Mouse (Mus musculus): ENCODE results near the gene Axl. TPM values are rescaled to one million over a fixed set of nuclear protein-coding genes. Genes with fewer than 3 reads are reported as not detected.
A peak's percentile ranks its signal among the peaks of the same experiment; 100 is the strongest.
"Not testable (repeated sequence)": the region's sequence is repeated elsewhere in the genome, so short reads cannot be mapped to it uniquely, and the experiment has no call there.

Gene Axl
- polyA plus RNA-seq, 1 experiment from 2014 or later: 18.1 TPM

- 97% methylated on average over 2 of the region's 2 CpGs for WGBS
Measured at GRCm38 (mm10) chr7:25736920-25737319, 51.6 kb downstream of the Axl start.

GRCm38 (mm10) chr7:25734991-25735390 lies 53.5 kb downstream of the Axl start:
- ATAC-seq: no peak
- WGBS: 78% methylated on average over 4 of the region's 4 CpGs
- H3K4me1 ChIP-seq: no peaks in the 10 kb centered on the region
- no peak overlapping the region for H3K27ac ChIP-seq
- H3K4me2 ChIP-seq: no peak overlapping the region
- peaks cover 99% of the 10 kb centered on the region for H3K36me3 ChIP-seq (ENCODE audit: poor library complexity, severe bottlenecking)
- H3K9ac ChIP-seq: no peak overlapping the region
- no peaks in the 10 kb centered on the region for H3K27me3 ChIP-seq
- no peaks in the 10 kb centered on the region for H3K9me3 ChIP-seq (replicated peaks)
- H3K4me3 ChIP-seq: no peak overlapping the region

More at GRCm38 (mm10) chr7:25736920-25737319, 51.6 kb downstream of the Axl start:
- H3K27me3 ChIP-seq: no peaks in the 10 kb centered on the region
- no peak for ATAC-seq
- no peak overlapping the region for H3K4me3 ChIP-seq
- H3K4me2 ChIP-seq: no peak overlapping the region
- no peaks in the 10 kb centered on the region for H3K4me1 ChIP-seq
- no peak overlapping the region for H3K9ac ChIP-seq
- no peaks in the 10 kb centered on the region for H3K9me3 ChIP-seq (replicated peaks)
- no peak overlapping the region for H3K27ac ChIP-seq
- peaks cover 99% of the 10 kb centered on the region for H3K36me3 ChIP-seq (ENCODE audit: poor library complexity, severe bottlenecking)

- 92% methylated on average over 8 of the region's 8 CpGs for WGBS
- Histone ChIP-seq H3K4me3 (no peak overlapping the region), H3K36me3 (ENCODE audit: poor library complexity, severe bottlenecking) (peaks cover 97% of the 10 kb centered on the region), H3K27ac (no peak overlapping the region), H3K9me3 (replicated peaks) (no peaks in the 10 kb centered on the region), H3K9ac (no peak overlapping the region), H3K4me1 (no peaks in the 10 kb centered on the region), H3K27me3 (no peaks in the 10 kb centered on the region), H3K4me2 (no peak overlapping the region)
- ATAC-seq: no peak
Measured at GRCm38 (mm10) chr7:25731294-25732055, 57.0 kb downstream of the Axl start.

- 95% methylated on average over 2 of the region's 2 CpGs for WGBS
- ATAC-seq: no peak
- no peak overlapping the region for H3K4me2 ChIP-seq
- H3K4me1 ChIP-seq: no peaks in the 10 kb centered on the region
- no peaks in the 10 kb centered on the region for H3K27me3 ChIP-seq
- no peak overlapping the region for H3K27ac ChIP-seq
- H3K36me3 ChIP-seq (ENCODE audit: poor library complexity, severe bottlenecking): peaks cover 97% of the 10 kb centered on the region
- H3K9me3 ChIP-seq (replicated peaks): no peaks in the 10 kb centered on the region
- no peak overlapping the region for H3K4me3 ChIP-seq
- H3K9ac ChIP-seq: no peak overlapping the region
Measured at GRCm38 (mm10) chr7:25729862-25730261, 58.6 kb downstream of the Axl start.

GRCm38 (mm10) chr7:25729396-25729795 lies 59.1 kb downstream of the Axl start:
- Histone ChIP-seq H3K36me3 (ENCODE audit: poor library complexity, severe bottlenecking) (peaks cover 97% of the 10 kb centered on the region), H3K4me2 (no peak overlapping the region), H3K9ac (no peak overlapping the region), H3K9me3 (replicated peaks) (no peaks in the 10 kb centered on the region), H3K27ac (no peak overlapping the region), H3K4me1 (no peaks in the 10 kb centered on the region), H3K27me3 (no peaks in the 10 kb centered on the region), H3K4me3 (no peak overlapping the region)
- 60% methylated on average over 2 of the region's 2 CpGs for WGBS
- ATAC-seq: no peak

- no peaks in the 10 kb centered on the region for H3K27me3 ChIP-seq
- no peaks in the 10 kb centered on the region for H3K9me3 ChIP-seq (replicated peaks)
- H3K36me3 ChIP-seq (ENCODE audit: poor library complexity, severe bottlenecking): peaks cover 98% of the 10 kb centered on the region
- H3K4me1 ChIP-seq: no peaks in the 10 kb centered on the region
- no peak overlapping the region for H3K4me3 ChIP-seq
- no peak overlapping the region for H3K27ac ChIP-seq
- no peak for ATAC-seq
- H3K9ac ChIP-seq: no peak overlapping the region
- WGBS: 96% methylated on average over 5 of the region's 5 CpGs
- no peak overlapping the region for H3K4me2 ChIP-seq
Measured at GRCm38 (mm10) chr7:25727800-25728199, 60.7 kb downstream of the Axl start.

GRCm38 (mm10) chr7:25725886-25726285 lies 62.6 kb downstream of the Axl start:
- Histone ChIP-seq H3K4me3 (no peak overlapping the region), H3K4me2 (no peak overlapping the region), H3K4me1 (no peaks in the 10 kb centered on the region), H3K9me3 (replicated peaks) (no peaks in the 10 kb centered on the region), H3K27me3 (no peaks in the 10 kb centered on the region), H3K27ac (no peak overlapping the region), H3K36me3 (ENCODE audit: poor library complexity, severe bottlenecking) (peaks cover 95% of the 10 kb centered on the region), H3K9ac (no peak overlapping the region)
- 89% methylated on average over 19 of the region's 19 CpGs for WGBS
- ATAC-seq: no peak

- H3K4me1 ChIP-seq: peaks cover 16% of the 10 kb centered on the region
- H3K36me3 ChIP-seq (ENCODE audit: poor library complexity, severe bottlenecking): peaks cover 66% of the 10 kb centered on the region
- H3K4me3 ChIP-seq; H3K27me3 ChIP-seq; H3K27ac ChIP-seq; H3K9me3 ChIP-seq (replicated peaks); H3K4me2 ChIP-seq; H3K9ac ChIP-seq; ATAC-seq: not testable (repeated sequence)
Measured at GRCm38 (mm10) chr7:25721776-25722175, 66.7 kb downstream of the Axl start.

- no peak for ATAC-seq
- Histone ChIP-seq H3K27ac (no peak overlapping the region), H3K4me1 (peaks cover 16% of the 10 kb centered on the region), H3K9ac (no peak overlapping the region), H3K4me3 (no peak overlapping the region), H3K4me2 (no peak overlapping the region), H3K27me3 (no peaks in the 10 kb centered on the region), H3K9me3 (replicated peaks) (no peaks in the 10 kb centered on the region), H3K36me3 (ENCODE audit: poor library complexity, severe bottlenecking) (peaks cover 60% of the 10 kb centered on the region)
- WGBS: 91% methylated on average over 5 of the region's 5 CpGs
Measured at GRCm38 (mm10) chr7:25720760-25721159, 67.7 kb downstream of the Axl start.

- Histone ChIP-seq H3K4me2 (no peak overlapping the region), H3K27ac (no peak overlapping the region)
- 64% methylated on average over 10 of the region's 10 CpGs for WGBS
Measured at GRCm38 (mm10) chr7:25719761-25720610, 68.5 kb downstream of the Axl start.

GRCm38 (mm10) chr7:25718788-25719417 lies 69.6 kb downstream of the Axl start, which contains the start of gene Ccdc97:
TSS of gene Ccdc97 (minus strand) at chr7:25719088.
- H3K36me3 ChIP-seq (ENCODE audit: poor library complexity, severe bottlenecking): peaks cover 60% of the 10 kb centered on the region
- no peaks in the 10 kb centered on the region for H3K9me3 ChIP-seq (replicated peaks)
- ATAC-seq: peak; percentile 86
- peak within 1 kb of the TSS; percentile 78 for H3K4me3 ChIP-seq
- peak within 1 kb of the TSS; percentile 75 for H3K27ac ChIP-seq
- H3K4me1 ChIP-seq: peaks cover 16% of the 10 kb centered on the region
- no peaks in the 10 kb centered on the region for H3K27me3 ChIP-seq
- H3K9ac ChIP-seq: peak within 1 kb of the TSS; percentile 77
- 4% methylated on average over 32 of the region's 32 CpGs for WGBS
- H3K4me2 ChIP-seq: peak within 1 kb of the TSS; percentile 94

More at GRCm38 (mm10) chr7:25719761-25720610, 68.5 kb downstream of the Axl start:
- ATAC-seq: peak; percentile 39; the same call in 1 of the 2 replicates
- Histone ChIP-seq H3K9ac (no peak overlapping the region), H3K36me3 (ENCODE audit: poor library complexity, severe bottlenecking) (peaks cover 60% of the 10 kb centered on the region), H3K4me3 (no peak overlapping the region), H3K9me3 (replicated peaks) (no peaks in the 10 kb centered on the region), H3K4me1 (peaks cover 16% of the 10 kb centered on the region), H3K27me3 (no peaks in the 10 kb centered on the region)

GRCm38 (mm10) chr7:25717478-25717877 lies 71.0 kb downstream of the Axl start:
- no peaks in the 10 kb centered on the region for H3K9me3 ChIP-seq (replicated peaks)
- peak overlapping the region; percentile 78; the same call in 1 of the 2 replicates for H3K4me3 ChIP-seq
- WGBS: 83% methylated on average over 3 of the region's 3 CpGs
- H3K9ac ChIP-seq: no peak overlapping the region
- ATAC-seq: no peak
- H3K36me3 ChIP-seq (ENCODE audit: poor library complexity, severe bottlenecking): peaks cover 60% of the 10 kb centered on the region
- H3K27me3 ChIP-seq: no peaks in the 10 kb centered on the region
- H3K4me1 ChIP-seq: peaks cover 16% of the 10 kb centered on the region
- H3K4me2 ChIP-seq: peak overlapping the region; percentile 94
- no peak overlapping the region for H3K27ac ChIP-seq
